Mouse (Mus musculus) megakaryocyte, embryonic 14.5 days (primary cell): Measurements from ENCODE around the gene Postn.

ENCODE experiments used
- FLI1 ChIP-seq: IDR thresholded peaks from 2 replicates; pipeline ENCODE4 v1.6.1; 2012; ENCODE audit warnings: low read length, inconsistent platforms, mixed read lengths
- GATA1 ChIP-seq: IDR thresholded peaks from 3 replicates; pipeline ENCODE4 v1.6.1; 2012; ENCODE audit warnings: mixed read lengths, low read length, inconsistent platforms, borderline replicate concordance

DNA sequence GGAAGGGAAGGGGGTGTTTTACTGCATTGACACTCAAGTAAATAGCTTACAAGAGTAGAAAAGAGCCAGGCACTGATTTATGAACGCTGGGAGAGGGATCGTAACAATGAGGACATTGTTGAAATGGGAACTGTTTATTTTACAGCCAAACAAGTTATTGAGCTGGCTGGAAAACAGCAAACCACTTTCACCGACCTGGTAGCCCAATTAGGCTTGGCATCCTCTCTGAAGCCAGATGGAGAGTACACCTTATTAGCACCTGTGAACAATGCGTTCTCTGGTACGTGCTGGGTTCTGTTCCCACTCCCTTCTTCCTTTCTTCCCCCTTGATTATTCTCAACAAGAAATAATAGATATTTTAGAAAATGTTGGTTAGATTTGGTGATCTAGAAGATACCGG is 11.7 kb downstream of the Postn start:
- TF ChIP-seq FLI1 = no peak
- no peak for TF ChIP-seq GATA1
